Mouse (Mus musculus) naive thymus-derived CD4-positive, alpha-beta T cell, adult 2 months (primary cell): Measurements from ENCODE around the gene Ubac1.

ENCODE experiments used
- DNase-seq: peaks from one replicate; pipeline ENCODE4 v3.0.0-alpha.2; 2011; ENCODE audit warnings: low read depth

The Ubac1 gene

GRCm38 (mm10) chr2:25975141-25975770, 46.3 kb downstream of the Ubac1 start:
- DNase-seq, result no peak

DNA sequence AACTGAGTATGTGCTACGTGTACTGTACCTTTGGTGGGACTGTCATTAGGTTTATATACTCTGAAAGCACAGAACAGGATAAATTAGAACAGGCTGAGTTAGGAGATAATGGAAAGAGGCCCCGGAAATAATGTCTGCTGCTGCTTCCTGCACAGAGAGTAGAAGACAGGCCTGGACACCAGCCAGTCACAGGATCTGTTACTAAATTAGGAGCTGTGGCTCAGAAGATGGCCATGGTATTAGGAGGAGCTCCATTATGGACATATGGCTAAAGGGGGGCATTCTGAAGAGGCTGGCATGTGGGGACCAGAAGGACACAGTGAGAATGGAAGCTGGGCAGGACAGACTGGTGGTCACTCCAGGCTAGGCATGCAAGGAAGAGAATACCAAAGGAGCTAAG, 51.1 kb downstream of the Ubac1 start:
- no peak for DNase-seq

- DNase-seq, result no peak
Measured at GRCm38 (mm10) chr2:25969319-25969718, 52.2 kb downstream of the Ubac1 start.

- no peak for DNase-seq
Measured at GRCm38 (mm10) chr2:25949291-25949690, 72.3 kb downstream of the Ubac1 start.
